Mouse (Mus musculus) C2C12 (cell line): ENCODE data around the gene Tlcd1.

ENCODE experiments used
- CEBPB ChIP-seq: IDR thresholded peaks from one replicate; pipeline ENCODE4 v1.6.1; 2011; ENCODE audit warnings: low read depth, mild to moderate bottlenecking, control low read depth, moderate library complexity
- CTCF ChIP-seq: IDR thresholded peaks from one replicate; pipeline ENCODE4 v1.5.1; 2011; ENCODE audit not compliant: control insufficient read depth, insufficient read depth, insufficient read length
- FOSL1 ChIP-seq: IDR thresholded peaks from one replicate; pipeline ENCODE4 v1.8.0; 2011; ENCODE audit warnings: mild to moderate bottlenecking, low read length; ENCODE audit not compliant: poor library complexity, insufficient read depth, severe bottlenecking
- MAX ChIP-seq: IDR thresholded peaks from one replicate; pipeline ENCODE4 v1.6.1; 2011; ENCODE audit warnings: mild to moderate bottlenecking, control low read depth
- MYOD1 ChIP-seq: IDR thresholded peaks from one replicate; pipeline ENCODE4 v1.6.1; 2011; ENCODE audit warnings: low read depth; ENCODE audit not compliant: control insufficient read depth, insufficient read length
- MYOG ChIP-seq: IDR thresholded peaks from one replicate; pipeline ENCODE4 v1.6.1; 2011; ENCODE audit not compliant: control insufficient read depth, insufficient read length; ENCODE audit errors: extremely low read depth
- USF1 ChIP-seq: IDR thresholded peaks from one replicate; pipeline ENCODE4 v1.6.1; 2011; ENCODE audit warnings: low read depth, mild to moderate bottlenecking, control low read depth, moderate library complexity

DNA sequence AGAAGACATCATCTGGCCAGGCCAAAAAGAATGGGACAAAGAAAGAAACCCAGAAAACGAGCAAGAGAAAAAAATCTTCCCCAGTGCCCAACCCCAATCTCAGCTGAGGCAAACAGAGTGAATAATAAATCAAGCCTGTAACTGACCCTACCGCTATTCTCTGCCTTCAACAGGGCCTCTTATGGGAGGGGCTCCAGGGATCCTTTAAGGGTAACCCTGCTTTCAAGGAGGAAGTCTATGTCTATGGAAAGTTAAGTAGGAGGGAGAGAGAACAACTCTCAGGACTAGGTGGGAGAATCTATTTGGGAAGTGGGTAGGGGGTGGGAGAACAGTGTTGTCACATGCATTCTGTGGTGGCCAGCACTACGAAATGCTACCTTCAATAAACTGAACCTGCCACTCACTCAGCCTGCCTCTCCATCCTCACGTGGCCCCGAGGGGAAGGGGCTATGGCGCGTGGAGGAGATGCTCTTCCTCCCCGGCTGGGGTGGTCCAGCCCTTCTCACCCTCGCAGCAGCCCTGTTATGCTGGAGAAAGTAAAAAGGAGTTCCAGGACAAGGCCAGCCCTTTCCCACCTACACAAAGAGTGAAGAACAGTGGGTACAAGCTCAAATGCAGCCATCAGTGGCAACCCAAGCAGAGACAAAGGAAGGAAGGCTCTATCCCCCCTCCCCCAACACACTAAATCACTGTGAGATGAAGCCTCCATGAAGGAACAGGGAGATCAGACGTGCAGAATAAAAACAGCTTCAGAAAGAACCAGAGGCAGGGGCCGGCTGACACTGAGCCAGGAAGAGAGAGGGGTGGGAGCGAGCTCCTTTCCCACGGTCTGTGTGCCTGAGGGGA is 29.1 kb downstream of the Tlcd1 start:
- TF ChIP-seq CTCF (no peak), CEBPB (no peak), MYOG (no peak), MYOD1 (no peak), MAX (no peak), USF1 (no peak), FOSL1 (no peak)
